Mouse (Mus musculus) fibroblast of lung, adult 2 months (primary cell): Measurements from ENCODE around the gene Cdhr2.

Source experiments
- DNase-seq: peaks from one replicate; pipeline ENCODE4 v3.0.0-alpha.2; 2011; ENCODE audit warnings: low read depth

Gene Cdhr2

GRCm38 (mm10) chr13:54752656-54753055 is 51.4 kb downstream of the Cdhr2 start:
- no peak for DNase-seq

- no peak for DNase-seq
These were observed 52.5 kb downstream of the Cdhr2 start for GRCm38 (mm10) chr13:54753733-54754132.

- no peak for DNase-seq
These were observed 53.2 kb downstream of the Cdhr2 start for GRCm38 (mm10) chr13:54754169-54755080.

- DNase-seq, result no peak
These were observed 54.1 kb downstream of the Cdhr2 start for GRCm38 (mm10) chr13:54755201-54755830.

GRCm38 (mm10) chr13:54756156-54756712 is 55.0 kb downstream of the Cdhr2 start:
- DNase-seq, result no peak

GRCm38 (mm10) chr13:54757093-54757830 is 56.0 kb downstream of the Cdhr2 start:
- no peak for DNase-seq

- peak; percentile 59 for DNase-seq
These were observed 56.9 kb downstream of the Cdhr2 start for GRCm38 (mm10) chr13:54758045-54758755.

- no peak for DNase-seq
These were observed 57.7 kb downstream of the Cdhr2 start for GRCm38 (mm10) chr13:54758756-54759470.

GRCm38 (mm10) chr13:54759496-54759895 is 58.2 kb downstream of the Cdhr2 start:
- DNase-seq, result no peak

- no peak for DNase-seq
These were observed 59.0 kb downstream of the Cdhr2 start for GRCm38 (mm10) chr13:54760164-54760795.

- no peak for DNase-seq
These were observed 59.6 kb downstream of the Cdhr2 start for GRCm38 (mm10) chr13:54760906-54761305.

- DNase-seq, result no peak
These were observed 64.3 kb downstream of the Cdhr2 start for GRCm38 (mm10) chr13:54765281-54766191.

GRCm38 (mm10) chr13:54766192-54766768 is 65.0 kb downstream of the Cdhr2 start, which contains the start of gene Sncb:
Gene Sncb, minus strand, starts transcription at chr13:54766595.
- no peak for DNase-seq

- no peak for DNase-seq
These were observed 65.8 kb downstream of the Cdhr2 start for GRCm38 (mm10) chr13:54767012-54767411.

- peak; percentile 57 for DNase-seq
These were observed 79.3 kb downstream of the Cdhr2 start for GRCm38 (mm10) chr13:54780592-54780991.

GRCm38 (mm10) chr13:54781086-54781485 is 79.8 kb downstream of the Cdhr2 start:
- no peak for DNase-seq

- no peak for DNase-seq
These were observed 82.0 kb downstream of the Cdhr2 start for GRCm38 (mm10) chr13:54783235-54783634.

GRCm38 (mm10) chr13:54783698-54784097 is 82.4 kb downstream of the Cdhr2 start, which contains the start of gene Eif4e1b:
Gene Eif4e1b, plus strand, starts transcription at chr13:54783998.
- no peak for DNase-seq
